Mouse (Mus musculus): Measurements from ENCODE around the gene Prss46. TPM values are rescaled to one million over a fixed set of nuclear protein-coding genes. Genes with fewer than 3 reads are reported as not detected.
"Not testable (repeated sequence)": the region's sequence is repeated elsewhere in the genome, so short reads cannot be mapped to it uniquely, and the experiment has no call there.

The Prss46 gene
- total RNA-seq (2021) = not detected

- intact Hi-C loops (cut with DNase I) = no loop called here
- DNase-seq (ENCODE audit: extremely low spot score in 1 of 2, low spot score in 2 of 2) = no peak
Observed at GRCm38 (mm10) chr9:110844206-110844605, at the start of gene Prss46. TSS of gene Prss46 (plus strand) at chr9:110844506.

GRCm38 (mm10) chr9:110797013-110797412, 47.3 kb upstream of the Prss46 start:
- intact Hi-C loops (cut with DNase I) = no loop called here
- no peak for DNase-seq (ENCODE audit: extremely low spot score in 1 of 2, low spot score in 2 of 2)

GRCm38 (mm10) chr9:110797866-110798265, 46.4 kb upstream of the Prss46 start, which contains the start of gene Prss42:
TSS of gene Prss42 (plus strand) at chr9:110798166.
- DNase-seq (ENCODE audit: extremely low spot score in 1 of 2, low spot score in 2 of 2) = peak in 1 of 2 experiments; percentile 24
- intact Hi-C loops (cut with DNase I) = no loop called here

- DNase-seq (ENCODE audit: extremely low spot score in 1 of 2, low spot score in 2 of 2) = no peak
- intact Hi-C loops (cut with DNase I) = no loop called here
Observed at GRCm38 (mm10) chr9:110800834-110801479, 43.3 kb upstream of the Prss46 start.

- intact Hi-C loops (cut with DNase I) = no loop called here
- no peak for DNase-seq (ENCODE audit: extremely low spot score in 1 of 2, low spot score in 2 of 2)
Observed at GRCm38 (mm10) chr9:110803294-110803693, 41.0 kb upstream of the Prss46 start.

GRCm38 (mm10) chr9:110810051-110810450, 34.3 kb upstream of the Prss46 start:
- no peak for DNase-seq (ENCODE audit: extremely low spot score in 1 of 2, low spot score in 2 of 2)
- intact Hi-C loops (cut with DNase I) = no loop called here

- DNase-seq (ENCODE audit: extremely low spot score in 1 of 2, low spot score in 2 of 2) = no peak
- intact Hi-C loops (cut with DNase I) = no loop called here
Observed at GRCm38 (mm10) chr9:110813789-110814188, 30.5 kb upstream of the Prss46 start, which contains the start of gene Prss44. TSS of gene Prss44 (plus strand) at chr9:110813994.

- DNase-seq (ENCODE audit: extremely low spot score in 1 of 2, low spot score in 2 of 2); intact Hi-C loops (cut with DNase I): not testable (repeated sequence)
Observed at GRCm38 (mm10) chr9:110820546-110820945, 23.8 kb upstream of the Prss46 start.

- DNase-seq (ENCODE audit: extremely low spot score in 1 of 2, low spot score in 2 of 2) = no peak
- intact Hi-C loops (cut with DNase I) = no loop called here
Observed at GRCm38 (mm10) chr9:110821436-110821835, 22.9 kb upstream of the Prss46 start.

- intact Hi-C loops (cut with DNase I) = no loop called here
- DNase-seq (ENCODE audit: extremely low spot score in 1 of 2, low spot score in 2 of 2) = no peak
Observed at GRCm38 (mm10) chr9:110825426-110825825, 18.9 kb upstream of the Prss46 start.

GRCm38 (mm10) chr9:110825832-110826231, 18.5 kb upstream of the Prss46 start:
- intact Hi-C loops (cut with DNase I) = no loop called here
- no peak for DNase-seq (ENCODE audit: extremely low spot score in 1 of 2, low spot score in 2 of 2)

GRCm38 (mm10) chr9:110826390-110826789, 17.9 kb upstream of the Prss46 start, which contains the start of gene Prss43:
TSS of gene Prss43 (plus strand) at chr9:110826690.
- intact Hi-C loops (cut with DNase I) = no loop called here
- DNase-seq (ENCODE audit: extremely low spot score in 1 of 2, low spot score in 2 of 2) = no peak

GRCm38 (mm10) chr9:110833021-110833420, 11.3 kb upstream of the Prss46 start:
- intact Hi-C loops (cut with DNase I) = no loop called here
- no peak for DNase-seq (ENCODE audit: extremely low spot score in 1 of 2, low spot score in 2 of 2)

GRCm38 (mm10) chr9:110834411-110834810, 9.9 kb upstream of the Prss46 start, which contains the start of gene Prss45:
TSS of gene Prss45 (plus strand) at chr9:110834588.
- no peak for DNase-seq (ENCODE audit: extremely low spot score in 1 of 2, low spot score in 2 of 2)
- intact Hi-C loops (cut with DNase I) = no loop called here

GRCm38 (mm10) chr9:110834961-110835360, 9.3 kb upstream of the Prss46 start:
- DNase-seq (ENCODE audit: extremely low spot score in 1 of 2, low spot score in 2 of 2) = no peak
- intact Hi-C loops (cut with DNase I) = no loop called here

GRCm38 (mm10) chr9:110836112-110836511, 8.2 kb upstream of the Prss46 start:
- DNase-seq (ENCODE audit: extremely low spot score in 1 of 2, low spot score in 2 of 2) = peak in 1 of 2 experiments; percentile 50

GRCm38 (mm10) chr9:110840905-110841304, 3.4 kb upstream of the Prss46 start:
- intact Hi-C loops (cut with DNase I) = no loop called here

More at GRCm38 (mm10) chr9:110836112-110836511, 8.2 kb upstream of the Prss46 start:
- intact Hi-C loops (cut with DNase I) = no loop called here

GRCm38 (mm10) chr9:110841438-110841837, 2.9 kb upstream of the Prss46 start:
- DNase-seq (ENCODE audit: extremely low spot score in 1 of 2, low spot score in 2 of 2) = no peak
- intact Hi-C loops (cut with DNase I) = no loop called here

More at GRCm38 (mm10) chr9:110840905-110841304, 3.4 kb upstream of the Prss46 start:
- no peak for DNase-seq (ENCODE audit: extremely low spot score in 1 of 2, low spot score in 2 of 2)

- DNase-seq (ENCODE audit: extremely low spot score in 1 of 2, low spot score in 2 of 2) = no peak
- intact Hi-C loops (cut with DNase I) = no loop called here
Observed at GRCm38 (mm10) chr9:110849162-110849561, 4.9 kb downstream of the Prss46 start.

GRCm38 (mm10) chr9:110855903-110856302, 11.6 kb downstream of the Prss46 start:
- DNase-seq (ENCODE audit: extremely low spot score in 1 of 2, low spot score in 2 of 2) = no peak
- intact Hi-C loops (cut with DNase I) = no loop called here

All from left cerebral cortex, postnatal 10 days (tissue).